ENCODE assay signal across 7 mouse cellular contexts in the genomic region with DNA sequence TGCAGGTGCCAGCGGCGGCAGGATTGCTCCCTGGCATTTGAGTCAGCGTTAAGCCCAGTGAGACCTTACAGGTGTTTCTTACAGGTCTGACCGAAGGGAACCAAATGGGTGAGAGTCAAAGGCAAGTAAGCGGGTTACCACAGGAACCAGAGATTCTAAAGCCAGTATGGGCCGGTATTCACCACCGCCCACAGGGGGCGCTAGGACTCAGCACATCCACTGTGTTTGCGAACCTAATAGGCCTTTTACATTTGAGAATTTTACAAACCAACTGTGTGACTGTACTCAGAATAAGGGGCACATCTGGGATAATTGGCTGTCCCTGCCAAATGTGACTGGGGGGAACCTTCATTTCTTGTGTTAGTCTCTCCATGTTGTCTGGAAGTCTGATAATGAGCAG. TPM values are rescaled to one million over a fixed set of nuclear protein-coding genes. Genes with fewer than 3 reads are reported as not detected.
A peak's percentile ranks its signal among the peaks of the same experiment; 100 is the strongest.
DNase-seq lines count a peak whose midpoint lies in the region; ATAC-seq and TF ChIP-seq lines count a peak whose summit lies in the region.

No protein-coding gene starts in this region.

- 26% methylated on average over 9 of the region's 9 CpGs for WGBS in kidney, embryonic 14.5 days
- WGBS in embryonic facial prominence, embryonic 11.5 days = 10% methylated on average over 9 of the region's 9 CpGs

- 0 out of 2 replicates have a peak, but pooled peaks cover 2% of the 10 kb centered on the region for H3K4me1 ChIP-seq in kidney, embryonic 14.5 days (ENCODE audit: control insufficient read depth, insufficient read depth, low read length)
- no peaks in the 10 kb centered on the region for H3K4me1 ChIP-seq in ES-Bruce4 (ENCODE audit: control insufficient read depth, insufficient read depth, low read length)
- no peaks in the 10 kb centered on the region for H3K4me1 ChIP-seq in embryonic facial prominence, embryonic 11.5 days (ENCODE audit: control insufficient read depth, insufficient read depth, low read length)

- no peaks in the 10 kb centered on the region for H3K9me3 ChIP-seq in kidney, embryonic 14.5 days (ENCODE audit: control insufficient read depth, low read length)
- H3K9me3 ChIP-seq in ES-Bruce4 (replicated peaks; ENCODE audit: control insufficient read depth, insufficient read depth, low read length, poor library complexity, severe bottlenecking) = no peaks in the 10 kb centered on the region
- no peaks in the 10 kb centered on the region for H3K9me3 ChIP-seq in embryonic facial prominence, embryonic 11.5 days (replicated peaks; ENCODE audit: control insufficient read depth, low read length)

- H3K9ac ChIP-seq in kidney, embryonic 14.5 days (ENCODE audit: low read depth, low read length) = no peak overlapping the region
- no peak overlapping the region for H3K9ac ChIP-seq in ES-Bruce4 (ENCODE audit: low read depth, poor library complexity, severe bottlenecking)
- H3K9ac ChIP-seq in embryonic facial prominence, embryonic 11.5 days (replicated peaks; ENCODE audit: low read length) = no peak overlapping the region

- intact Hi-C loops in left cerebral cortex, postnatal 4 days (cut with DNase I) = no loop called here

- H3K27ac ChIP-seq in kidney, embryonic 14.5 days (ENCODE audit: low read depth, low read length) = no peak overlapping the region
- no peak overlapping the region for H3K27ac ChIP-seq in ES-Bruce4 (ENCODE audit: insufficient read depth, low read length)
- H3K27ac ChIP-seq in embryonic facial prominence, embryonic 11.5 days (replicated peaks; ENCODE audit: low read depth, low read length) = no peak overlapping the region

- no peak overlapping the region for H3K4me2 ChIP-seq in kidney, embryonic 14.5 days (replicated peaks; ENCODE audit: low read depth, low read length)
- H3K4me2 ChIP-seq in embryonic facial prominence, embryonic 11.5 days (ENCODE audit: low read depth, low read length) = no peak overlapping the region

- TF ChIP-seq POLR2A in ES-Bruce4 (IDR thresholded peaks at IDR 0.05; ENCODE audit: insufficient read depth, low read length) = no peak

- no peak for ATAC-seq in kidney, embryonic 14.5 days (ENCODE audit: low FRiP score, low TSS enrichment)
- ATAC-seq in embryonic facial prominence, embryonic 11.5 days (replicated peaks; ENCODE audit: insufficient number of reproducible peaks, low FRiP score, low TSS enrichment, low read depth) = no peak

- peak; percentile 88 for TF ChIP-seq CTCF in ES-Bruce4 (IDR thresholded peaks at IDR 0.05; ENCODE audit: low read depth, low read length)

- no peaks in the 10 kb centered on the region for H3K27me3 ChIP-seq in kidney, embryonic 14.5 days (ENCODE audit: control insufficient read depth, insufficient read depth, low read length)
- H3K27me3 ChIP-seq in ES-Bruce4 (ENCODE audit: control insufficient read depth, insufficient read depth, low read length, poor library complexity, severe bottlenecking) = no peaks in the 10 kb centered on the region
- no peaks in the 10 kb centered on the region for H3K27me3 ChIP-seq in embryonic facial prominence, embryonic 11.5 days (ENCODE audit: control insufficient read depth, insufficient read depth, low read length)

- TF ChIP-seq EP300 in ES-Bruce4 (IDR thresholded peaks at IDR 0.05; ENCODE audit: insufficient read depth, low read depth, low read length) = no peak

- peak; percentile 33 for DNase-seq in kidney, adult 9 months
- DNase-seq in adipocyte (ENCODE audit: low spot score) = peak; percentile 12
- peak; percentile 85 for DNase-seq in embryonic facial prominence, embryonic 11.5 days (ENCODE audit: low spot score)
- DNase-seq in left cerebral cortex, postnatal 4 days = peak; percentile 69
- peak; percentile 83 for DNase-seq in retina, embryonic 14.5 days (ENCODE audit: low spot score)

- H3K36me3 ChIP-seq in kidney, embryonic 14.5 days (ENCODE audit: control insufficient read depth, insufficient read depth, low read length) = no peaks in the 10 kb centered on the region; the same call in 1 of the 2 replicates
- H3K36me3 ChIP-seq in ES-Bruce4 (ENCODE audit: control insufficient read depth, insufficient read depth, low read length, poor library complexity, severe bottlenecking) = no peaks in the 10 kb centered on the region
- H3K36me3 ChIP-seq in embryonic facial prominence, embryonic 11.5 days (replicated peaks; ENCODE audit: control insufficient read depth, insufficient read depth, low read depth, low read length) = no peaks in the 10 kb centered on the region

- H3K4me3 ChIP-seq in kidney, embryonic 14.5 days (ENCODE audit: low read length) = no peak overlapping the region
- no peak overlapping the region for H3K4me3 ChIP-seq in ES-Bruce4 (ENCODE audit: low read depth, low read length)
- no peak overlapping the region for H3K4me3 ChIP-seq in embryonic facial prominence, embryonic 11.5 days (ENCODE audit: low read depth, low read length)

RNA-seq across cellular contexts. Expression of gene Ptpru, which starts 54.1 kb away (rescaled TPM):
- polyA plus RNA-seq in kidney, embryonic 14.5 days (2014; fragmentation: Nextera tagmentation; extraction: Ambion mirVana) = 17.0 and 25.2 TPM in 2 replicates
- 12.1 and 12.8 TPM in 2 replicates for polyA plus RNA-seq in ES-Bruce4 (2011; ENCODE audit: insufficient read depth, insufficient read length, low read depth, missing spikeins)
- polyA plus RNA-seq in embryonic facial prominence, embryonic 11.5 days (2014; fragmentation: Nextera tagmentation; extraction: Ambion mirVana) = 17.2 and 19.6 TPM in 2 replicates
- 10 to 100 TPM; 44.0 to 54.1 TPM for total RNA-seq in left cerebral cortex, postnatal 4 days (2021)

RNA-seq across cellular contexts. Expression of gene Mecr, which starts 59.2 kb away (rescaled TPM):
- polyA plus RNA-seq in kidney, embryonic 14.5 days (2014; fragmentation: Nextera tagmentation; extraction: Ambion mirVana) = 40.9 and 46.6 TPM in 2 replicates
- 15.6 and 17.9 TPM in 2 replicates for polyA plus RNA-seq in ES-Bruce4 (2011; ENCODE audit: insufficient read depth, insufficient read length, low read depth, missing spikeins)
- 39.9 and 42.5 TPM in 2 replicates for polyA plus RNA-seq in embryonic facial prominence, embryonic 11.5 days (2014; fragmentation: Nextera tagmentation; extraction: Ambion mirVana)
- total RNA-seq in left cerebral cortex, postnatal 4 days (2021) = 10 to 100 TPM; 36.9 to 38.2 TPM

Comparison
In these comparisons a context has a peak if more than half of its experiments do, and no peak if none do; other contexts are left out.
1. DNase-seq: peak in every context shown above with its lines; median percentile 85 in embryonic facial prominence, embryonic 11.5 days; 83 in retina, embryonic 14.5 days; 69 in left cerebral cortex, postnatal 4 days; 33 in kidney, adult 9 months; 12 in adipocyte.